Mouse (Mus musculus) embryonic facial prominence, embryonic 11.5 days (tissue): Measurements from ENCODE around the gene Padi6. TPM values are rescaled to one million over a fixed set of nuclear protein-coding genes. Genes with fewer than 3 reads are reported as not detected.

ENCODE experiments used
- ATAC-seq: fragments of 200-750 bp; cut with Nextera tagmentation; replicated peaks from 2 replicates; pipeline ENCODE4 v1.8.0; 2017; ENCODE audit warnings: low read depth; ENCODE audit not compliant: insufficient number of reproducible peaks, low FRiP score, low TSS enrichment
- DNase-seq: peaks from one replicate; pipeline ENCODE4 v3.0.0-alpha.2; 2015; ENCODE audit warnings: low spot score
- H3K27ac ChIP-seq: fragments of 300-500 bp; sonication (generic); replicated peaks from 2 replicates; pipeline ENCODE4 v1.5.1; 2014; ENCODE audit warnings: mild to moderate bottlenecking, low read depth, low read length, control low read depth
- H3K27me3 ChIP-seq: fragments of 300-500 bp; sonication (generic); 2 replicates; pipeline ENCODE4 v1.6.1; 2014; ENCODE audit warnings: mild to moderate bottlenecking, low read length, moderate library complexity, mixed read lengths; ENCODE audit not compliant: control insufficient read depth, insufficient read depth
- H3K36me3 ChIP-seq: fragments of 300-500 bp; sonication (generic); replicated peaks from 2 replicates; pipeline ENCODE4 v1.6.1; 2014; ENCODE audit warnings: low read depth, mild to moderate bottlenecking, low read length, moderate library complexity, mixed read lengths; ENCODE audit not compliant: control insufficient read depth, insufficient read depth
- H3K4me1 ChIP-seq: fragments of 300-500 bp; sonication (generic); 2 replicates; pipeline ENCODE4 v1.6.1; 2014; ENCODE audit warnings: low read length, mixed read lengths; ENCODE audit not compliant: control insufficient read depth, insufficient read depth
- H3K4me2 ChIP-seq: fragments of 300-500 bp; sonication (generic); 2 replicates; pipeline ENCODE4 v1.6.1; 2014; ENCODE audit warnings: low read depth, mild to moderate bottlenecking, control low read depth, low read length, moderate library complexity
- H3K4me3 ChIP-seq: fragments of 300-500 bp; sonication (generic); 2 replicates; pipeline ENCODE4 v1.5.1; 2014; ENCODE audit warnings: low read depth, low read length, control low read depth
- H3K9ac ChIP-seq: fragments of 300-500 bp; sonication (generic); replicated peaks from 2 replicates; pipeline ENCODE4 v1.6.1; 2014; ENCODE audit warnings: mild to moderate bottlenecking, control low read depth, low read length
- H3K9me3 ChIP-seq: fragments of 300-500 bp; sonication (generic); replicated peaks from 2 replicates; pipeline ENCODE4 v1.6.1; 2016; ENCODE audit warnings: mild to moderate bottlenecking, low read length, inconsistent platforms, mixed read lengths; ENCODE audit not compliant: control insufficient read depth
- WGBS: fragments of 180-500 bp; shearing (Covaris S2); extraction: QIAGEN DNeasy Blood & Tissue Kit; methylation state at CpG from one replicate; pipeline ENCODE4 v1.1.7; 2014; 5-methylcytosine and 5-hydroxymethylcytosine counted together
- polyA plus RNA-seq: library from polyadenylated mRNA; unstranded; fragments of >200 nt; fragmentation: Nextera tagmentation; extraction: Ambion mirVana; gene quantifications from 2 replicates; pipeline ENCODE4 v1.2.1, GENCODE M21; 2014

Padi6 gene
- not detected in 2 replicates for polyA plus RNA-seq

- 52% methylated on average over 2 of the region's 2 CpGs for WGBS
These were observed at the start of gene Padi6 for GRCm38 (mm10) chr4:140742543-140742942. Gene Padi6, minus strand, starts transcription at chr4:140742643.

GRCm38 (mm10) chr4:140791071-140791470, 48.6 kb upstream of the Padi6 start:
- WGBS: 85% methylated on average over 16 of the region's 16 CpGs
- ATAC-seq: no peak
- no peaks in the 10 kb centered on the region for H3K9me3 ChIP-seq
- no peak overlapping the region for H3K4me2 ChIP-seq
- DNase-seq: no peak
- no peak overlapping the region for H3K9ac ChIP-seq
- H3K27me3 ChIP-seq: no peaks in the 10 kb centered on the region
- H3K36me3 ChIP-seq: no peaks in the 10 kb centered on the region
- no peak overlapping the region for H3K27ac ChIP-seq
- H3K4me3 ChIP-seq: no peak overlapping the region
- H3K4me1 ChIP-seq: no peaks in the 10 kb centered on the region

More at GRCm38 (mm10) chr4:140742543-140742942, at the start of gene Padi6:
- H3K4me3 ChIP-seq: no peak within 1 kb of the TSS
- H3K4me2 ChIP-seq: no peak within 1 kb of the TSS
- H3K27ac ChIP-seq: no peak within 1 kb of the TSS
- H3K9me3 ChIP-seq: no peaks in the 10 kb centered on the region
- ATAC-seq: no peak
- H3K9ac ChIP-seq: no peak within 1 kb of the TSS
- H3K27me3 ChIP-seq: no peaks in the 10 kb centered on the region
- no peak for DNase-seq
- no peaks in the 10 kb centered on the region for H3K36me3 ChIP-seq
- no peaks in the 10 kb centered on the region for H3K4me1 ChIP-seq

- 87% methylated on average over 4 of the region's 4 CpGs for WGBS
- DNase-seq (no peak), ATAC-seq (no peak)
- Histone ChIP-seq H3K36me3 (no peaks in the 10 kb centered on the region), H3K4me2 (no peak overlapping the region), H3K27ac (no peak overlapping the region), H3K27me3 (no peaks in the 10 kb centered on the region), H3K9ac (no peak overlapping the region), H3K4me3 (no peak overlapping the region), H3K9me3 (no peaks in the 10 kb centered on the region), H3K4me1 (no peaks in the 10 kb centered on the region)
These were observed 47.5 kb upstream of the Padi6 start for GRCm38 (mm10) chr4:140789983-140790382.

GRCm38 (mm10) chr4:140788983-140789382, 46.5 kb upstream of the Padi6 start:
- Histone ChIP-seq H3K27ac (no peak overlapping the region), H3K27me3 (no peaks in the 10 kb centered on the region), H3K9me3 (no peaks in the 10 kb centered on the region), H3K9ac (no peak overlapping the region), H3K4me1 (no peaks in the 10 kb centered on the region), H3K4me2 (no peak overlapping the region), H3K36me3 (no peaks in the 10 kb centered on the region), H3K4me3 (no peak overlapping the region)
- WGBS: 40% methylated on average over 6 of the region's 6 CpGs
- ATAC-seq: no peak
- DNase-seq: peak; percentile 72

GRCm38 (mm10) chr4:140788264-140788663, 45.8 kb upstream of the Padi6 start:
- Histone ChIP-seq H3K4me3 (no peak overlapping the region), H3K9ac (no peak overlapping the region), H3K27ac (no peak overlapping the region), H3K27me3 (no peaks in the 10 kb centered on the region), H3K4me2 (no peak overlapping the region), H3K9me3 (no peaks in the 10 kb centered on the region), H3K4me1 (no peaks in the 10 kb centered on the region), H3K36me3 (no peaks in the 10 kb centered on the region)
- no peak for ATAC-seq
- WGBS: 85% methylated on average over 6 of the region's 6 CpGs
- no peak for DNase-seq

GRCm38 (mm10) chr4:140787414-140787813, 45.0 kb upstream of the Padi6 start:
- Histone ChIP-seq H3K4me1 (no peaks in the 10 kb centered on the region), H3K9ac (no peak overlapping the region), H3K9me3 (no peaks in the 10 kb centered on the region), H3K4me2 (no peak overlapping the region), H3K4me3 (no peak overlapping the region), H3K27ac (no peak overlapping the region), H3K36me3 (no peaks in the 10 kb centered on the region), H3K27me3 (no peaks in the 10 kb centered on the region)
- 77% methylated on average over 4 of the region's 4 CpGs for WGBS
- DNase-seq: no peak
- no peak for ATAC-seq

GRCm38 (mm10) chr4:140785217-140785616, 42.8 kb upstream of the Padi6 start:
- no peak overlapping the region for H3K4me3 ChIP-seq
- ATAC-seq (no peak), DNase-seq (no peak)
- no peaks in the 10 kb centered on the region for H3K36me3 ChIP-seq
- no peaks in the 10 kb centered on the region for H3K9me3 ChIP-seq
- 83% methylated on average over 5 of the region's 5 CpGs for WGBS
- no peaks in the 10 kb centered on the region for H3K27me3 ChIP-seq
- no peak overlapping the region for H3K9ac ChIP-seq
- no peak overlapping the region for H3K4me2 ChIP-seq
- H3K4me1 ChIP-seq: no peaks in the 10 kb centered on the region
- H3K27ac ChIP-seq: no peak overlapping the region

- Histone ChIP-seq H3K4me2 (no peak overlapping the region), H3K36me3 (no peaks in the 10 kb centered on the region), H3K4me3 (no peak overlapping the region), H3K27ac (no peak overlapping the region), H3K9me3 (no peaks in the 10 kb centered on the region), H3K27me3 (no peaks in the 10 kb centered on the region), H3K4me1 (no peaks in the 10 kb centered on the region), H3K9ac (no peak overlapping the region)
- ATAC-seq (no peak), DNase-seq (no peak)
- WGBS: 94% methylated on average over 9 of the region's 9 CpGs
These were observed 42.0 kb upstream of the Padi6 start for GRCm38 (mm10) chr4:140784292-140784945.
